Mouse (Mus musculus): Measurements from ENCODE around the gene Notch1. TPM values are rescaled to one million over a fixed set of nuclear protein-coding genes. Genes with fewer than 3 reads are reported as not detected.
A peak's percentile ranks its signal among the peaks of the same experiment; 100 is the strongest.

Gene Notch1
- 26.0 and 30.3 TPM in 2 replicates for polyA plus RNA-seq (2015; fragmentation: Nextera tagmentation; extraction: Ambion mirVana)

DNA sequence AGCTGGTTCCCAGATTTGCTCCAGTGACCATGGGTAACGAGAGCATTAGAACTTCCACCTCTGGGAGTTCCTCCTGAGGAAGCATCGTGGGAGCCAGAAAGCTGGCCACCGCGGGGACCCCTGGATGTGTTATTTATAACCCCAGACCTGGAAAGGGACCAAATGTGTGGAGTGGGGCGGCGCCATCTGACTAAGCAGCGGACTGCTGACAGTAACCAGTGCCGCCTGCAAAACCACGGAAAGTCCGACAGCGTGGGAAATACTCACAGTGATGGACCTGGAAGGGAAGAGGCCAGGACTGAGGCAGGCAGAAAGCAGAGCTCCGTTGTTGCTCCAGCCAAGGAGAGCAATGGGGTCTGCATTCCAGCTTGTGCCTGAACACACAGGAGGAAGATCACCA lies at the start of gene Notch1:
Gene Notch1 (minus strand): TSS at position 389 of the 400 bp plus-strand sequence.
- Histone ChIP-seq H3K27me3 (no peaks in the 10 kb centered on the region), H3K36me3 (no peaks in the 10 kb centered on the region), H3K9me3 (replicated peaks) (no peaks in the 10 kb centered on the region), H3K4me1 (peaks cover 26% of the 10 kb centered on the region), H3K27ac (replicated peaks) (peak within 1 kb of the TSS; percentile 66), H3K4me3 (replicated peaks) (no peak within 1 kb of the TSS; the same call in 1 of the 2 replicates), H3K9ac (no peak within 1 kb of the TSS), H3K4me2 (replicated peaks) (peak within 1 kb of the TSS; percentile 21)
- WGBS: 15% methylated on average over 12 of the region's 12 CpGs
- peak; percentile 61 for ATAC-seq (ENCODE audit: insufficient number of reproducible peaks, low FRiP score, low TSS enrichment, low read depth)

- ATAC-seq (ENCODE audit: insufficient number of reproducible peaks, low FRiP score, low TSS enrichment, low read depth): no peak
- H3K4me1 ChIP-seq: 0 out of 2 replicates have a peak, but pooled peaks cover 5% of the 10 kb centered on the region
- H3K4me3 ChIP-seq (replicated peaks): no peak overlapping the region
- no peaks in the 10 kb centered on the region for H3K9me3 ChIP-seq (replicated peaks)
- no peak overlapping the region for H3K27ac ChIP-seq (replicated peaks)
- no peaks in the 10 kb centered on the region for H3K36me3 ChIP-seq
- WGBS: 15% methylated on average over 4 of the region's 4 CpGs
- H3K27me3 ChIP-seq: no peaks in the 10 kb centered on the region
- no peak overlapping the region for H3K9ac ChIP-seq
- no peak overlapping the region for H3K4me2 ChIP-seq (replicated peaks)
Measured at GRCm38 (mm10) chr2:26566221-26566620, 49.8 kb upstream of the Notch1 start.

DNA sequence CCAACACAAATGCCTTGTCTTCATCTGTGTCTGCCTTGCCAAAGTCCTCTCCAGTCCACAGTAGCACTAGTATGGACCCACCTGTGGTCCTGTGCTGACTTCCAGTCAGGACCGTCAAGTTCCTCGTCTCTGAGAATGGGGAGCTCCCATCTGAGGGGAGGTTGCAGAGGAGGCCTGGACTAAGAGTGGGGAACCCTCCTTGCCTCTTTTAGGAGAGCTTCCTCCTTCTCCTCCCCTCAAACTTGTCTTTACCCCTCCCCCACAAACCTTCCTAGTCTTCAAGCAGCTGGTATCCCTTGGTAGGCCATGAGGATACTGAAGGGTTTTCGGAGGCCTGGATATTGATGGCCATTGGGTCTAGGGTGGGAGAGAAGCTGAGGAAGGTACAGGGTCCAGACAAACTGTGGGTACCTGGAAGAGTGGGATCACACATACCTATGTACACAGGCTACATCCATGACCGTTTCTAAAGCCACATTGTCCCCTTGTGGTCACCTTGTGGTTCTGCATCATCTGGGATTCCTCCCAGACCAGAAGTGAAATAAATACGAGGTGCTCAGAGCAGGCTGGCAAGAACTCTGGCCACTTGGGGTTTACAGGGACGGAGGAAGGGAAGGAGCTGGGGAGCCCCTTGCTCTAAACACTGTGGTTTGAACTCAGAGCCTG lies 45.0 kb upstream of the Notch1 start:
- 43% methylated on average over 6 of the region's 6 CpGs for WGBS
- H3K27ac ChIP-seq (replicated peaks): no peak overlapping the region
- ATAC-seq (ENCODE audit: insufficient number of reproducible peaks, low FRiP score, low TSS enrichment, low read depth): peak; percentile 47

GRCm38 (mm10) chr2:26560506-26560905 lies 44.0 kb upstream of the Notch1 start:
- WGBS: 78% methylated on average over 5 of the region's 5 CpGs
- Histone ChIP-seq H3K36me3 (no peaks in the 10 kb centered on the region), H3K4me3 (replicated peaks) (no peak overlapping the region), H3K27me3 (no peaks in the 10 kb centered on the region), H3K4me2 (replicated peaks) (no peak overlapping the region), H3K9ac (no peak overlapping the region), H3K27ac (replicated peaks) (no peak overlapping the region), H3K4me1 (peaks cover 21% of the 10 kb centered on the region), H3K9me3 (replicated peaks) (no peaks in the 10 kb centered on the region)
- no peak for ATAC-seq (ENCODE audit: insufficient number of reproducible peaks, low FRiP score, low TSS enrichment, low read depth)

More for the DNA sequence above, 45.0 kb upstream of the Notch1 start:
- Histone ChIP-seq H3K27me3 (no peaks in the 10 kb centered on the region), H3K9me3 (replicated peaks) (no peaks in the 10 kb centered on the region), H3K4me1 (peaks cover 14% of the 10 kb centered on the region), H3K4me3 (replicated peaks) (no peak overlapping the region), H3K9ac (no peak overlapping the region), H3K4me2 (replicated peaks) (no peak overlapping the region), H3K36me3 (no peaks in the 10 kb centered on the region)

DNA sequence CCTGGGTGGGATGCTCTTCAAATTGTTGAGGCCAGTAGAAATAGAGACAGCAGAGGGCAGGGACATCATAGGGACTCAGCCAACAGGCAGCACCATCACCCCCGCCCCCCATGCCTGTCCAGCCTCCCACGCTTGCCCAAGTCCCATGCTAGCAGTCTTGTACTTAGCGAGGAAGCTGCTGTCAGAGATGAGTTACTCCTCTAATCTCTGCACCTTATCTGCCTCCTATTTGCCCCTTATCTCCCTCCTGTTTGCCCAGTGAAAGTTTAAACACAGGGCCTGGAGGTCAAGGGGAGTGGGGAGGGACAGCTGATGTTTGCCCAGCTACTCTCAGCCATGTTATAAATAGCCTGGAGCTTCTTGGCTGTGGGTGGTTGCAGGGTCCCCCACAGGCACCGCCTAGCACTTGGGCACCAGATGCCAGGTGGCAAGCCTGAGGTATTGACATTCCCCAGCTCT lies 40.1 kb upstream of the Notch1 start:
- peak overlapping the region; percentile 36 for H3K27ac ChIP-seq (replicated peaks)
- no peak overlapping the region for H3K4me3 ChIP-seq (replicated peaks)
- H3K9me3 ChIP-seq (replicated peaks): no peaks in the 10 kb centered on the region
- no peak overlapping the region for H3K4me2 ChIP-seq (replicated peaks)
- H3K9ac ChIP-seq: no peak overlapping the region; the same call in 1 of the 2 replicates
- ATAC-seq (ENCODE audit: insufficient number of reproducible peaks, low FRiP score, low TSS enrichment, low read depth): no peak
- peaks cover 52% of the 10 kb centered on the region for H3K4me1 ChIP-seq
- WGBS: 47% methylated on average over 4 of the region's 4 CpGs
- H3K36me3 ChIP-seq: no peaks in the 10 kb centered on the region
- H3K27me3 ChIP-seq: no peaks in the 10 kb centered on the region

GRCm38 (mm10) chr2:26555076-26555475 lies 38.6 kb upstream of the Notch1 start:
- Histone ChIP-seq H3K27me3 (no peaks in the 10 kb centered on the region), H3K4me2 (replicated peaks) (no peak overlapping the region), H3K36me3 (no peaks in the 10 kb centered on the region), H3K9ac (no peak overlapping the region), H3K27ac (replicated peaks) (no peak overlapping the region), H3K9me3 (replicated peaks) (no peaks in the 10 kb centered on the region), H3K4me3 (replicated peaks) (no peak overlapping the region), H3K4me1 (peaks cover 62% of the 10 kb centered on the region)
- 64% methylated on average over 4 of the region's 4 CpGs for WGBS
- no peak for ATAC-seq (ENCODE audit: insufficient number of reproducible peaks, low FRiP score, low TSS enrichment, low read depth)

GRCm38 (mm10) chr2:26553904-26554303 lies 37.4 kb upstream of the Notch1 start:
- 53% methylated on average over 9 of the region's 9 CpGs for WGBS
- peaks cover 68% of the 10 kb centered on the region for H3K4me1 ChIP-seq
- no peak overlapping the region for H3K9ac ChIP-seq
- no peaks in the 10 kb centered on the region for H3K27me3 ChIP-seq
- H3K27ac ChIP-seq (replicated peaks): peak overlapping the region; percentile 71
- H3K4me2 ChIP-seq (replicated peaks): no peak overlapping the region
- H3K9me3 ChIP-seq (replicated peaks): no peaks in the 10 kb centered on the region
- no peaks in the 10 kb centered on the region for H3K36me3 ChIP-seq
- no peak for ATAC-seq (ENCODE audit: insufficient number of reproducible peaks, low FRiP score, low TSS enrichment, low read depth)
- no peak overlapping the region for H3K4me3 ChIP-seq (replicated peaks)

GRCm38 (mm10) chr2:26552066-26552465 lies 35.6 kb upstream of the Notch1 start:
- 80% methylated on average over 2 of the region's 2 CpGs for WGBS
- no peak overlapping the region for H3K9ac ChIP-seq
- H3K9me3 ChIP-seq (replicated peaks): no peaks in the 10 kb centered on the region
- H3K4me2 ChIP-seq (replicated peaks): no peak overlapping the region
- H3K27ac ChIP-seq (replicated peaks): peak overlapping the region; percentile 71
- peaks cover 85% of the 10 kb centered on the region for H3K4me1 ChIP-seq
- no peak overlapping the region for H3K4me3 ChIP-seq (replicated peaks)
- no peaks in the 10 kb centered on the region for H3K36me3 ChIP-seq
- no peak for ATAC-seq (ENCODE audit: insufficient number of reproducible peaks, low FRiP score, low TSS enrichment, low read depth)
- H3K27me3 ChIP-seq: no peaks in the 10 kb centered on the region

GRCm38 (mm10) chr2:26551446-26551845 lies 35.0 kb upstream of the Notch1 start:
- no peak overlapping the region for H3K4me2 ChIP-seq (replicated peaks)
- WGBS: 51% methylated on average over 8 of the region's 8 CpGs
- H3K9me3 ChIP-seq (replicated peaks): no peaks in the 10 kb centered on the region
- H3K9ac ChIP-seq: no peak overlapping the region
- peak overlapping the region; percentile 71 for H3K27ac ChIP-seq (replicated peaks)
- peaks cover 79% of the 10 kb centered on the region for H3K4me1 ChIP-seq
- H3K4me3 ChIP-seq (replicated peaks): no peak overlapping the region
- no peak for ATAC-seq (ENCODE audit: insufficient number of reproducible peaks, low FRiP score, low TSS enrichment, low read depth)
- no peaks in the 10 kb centered on the region for H3K36me3 ChIP-seq
- H3K27me3 ChIP-seq: no peaks in the 10 kb centered on the region

DNA sequence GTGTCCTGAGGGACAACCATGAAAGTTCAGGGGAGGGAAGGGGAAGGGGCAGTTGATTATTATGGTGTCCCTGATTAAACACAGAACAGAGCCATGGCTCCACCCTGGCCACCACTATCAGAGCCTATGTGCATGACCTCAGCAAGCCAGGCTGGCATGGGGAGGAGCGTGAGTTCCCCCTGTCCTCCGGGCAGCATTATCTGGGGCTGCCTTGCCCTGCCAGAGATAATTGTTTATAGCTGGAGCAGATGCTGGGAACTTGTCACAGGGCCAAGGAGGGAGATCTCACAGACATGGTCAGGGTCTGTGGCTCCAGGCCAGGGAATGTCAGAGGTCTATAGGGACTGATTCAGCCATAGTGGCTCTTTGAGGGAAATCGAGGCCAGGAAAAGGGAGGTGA lies 34.3 kb upstream of the Notch1 start:
- peaks cover 73% of the 10 kb centered on the region for H3K4me1 ChIP-seq
- no peaks in the 10 kb centered on the region for H3K9me3 ChIP-seq (replicated peaks)
- H3K4me2 ChIP-seq (replicated peaks): no peak overlapping the region
- no peaks in the 10 kb centered on the region for H3K36me3 ChIP-seq
- no peaks in the 10 kb centered on the region for H3K27me3 ChIP-seq
- no peak overlapping the region for H3K4me3 ChIP-seq (replicated peaks)
- 60% methylated on average over 3 of the region's 3 CpGs for WGBS
- no peak for ATAC-seq (ENCODE audit: insufficient number of reproducible peaks, low FRiP score, low TSS enrichment, low read depth)
- H3K27ac ChIP-seq (replicated peaks): peak overlapping the region; percentile 71; the same call in 1 of the 2 replicates
- H3K9ac ChIP-seq: no peak overlapping the region

DNA sequence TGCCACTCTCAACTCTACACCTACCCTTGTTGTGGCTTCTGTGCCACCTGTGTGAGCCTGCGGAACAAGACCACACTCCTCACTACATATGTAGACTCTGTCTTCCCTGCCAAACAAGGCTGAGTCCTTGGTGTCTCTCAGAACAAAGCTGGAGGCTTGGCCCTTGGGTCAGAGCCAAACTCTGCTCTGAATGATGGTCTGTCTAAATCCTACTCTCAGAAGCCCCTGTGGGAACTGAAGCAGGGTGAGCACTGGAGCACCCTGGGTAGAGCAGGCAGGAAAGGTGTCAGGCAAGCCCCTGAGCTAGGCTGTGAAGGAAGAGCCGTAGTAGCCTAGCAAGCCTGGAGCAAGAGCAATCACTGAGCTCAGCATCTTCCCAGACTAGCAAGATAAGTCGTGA lies 33.7 kb upstream of the Notch1 start:
- Histone ChIP-seq H3K27me3 (no peaks in the 10 kb centered on the region), H3K4me2 (replicated peaks) (no peak overlapping the region), H3K4me1 (peaks cover 73% of the 10 kb centered on the region), H3K9ac (no peak overlapping the region), H3K4me3 (replicated peaks) (no peak overlapping the region), H3K36me3 (no peaks in the 10 kb centered on the region), H3K27ac (replicated peaks) (peak overlapping the region; percentile 17; the same call in 1 of the 2 replicates), H3K9me3 (replicated peaks) (no peaks in the 10 kb centered on the region)
- ATAC-seq (ENCODE audit: insufficient number of reproducible peaks, low FRiP score, low TSS enrichment, low read depth): no peak
- WGBS: 50% methylated on average over 3 of the region's 3 CpGs

DNA sequence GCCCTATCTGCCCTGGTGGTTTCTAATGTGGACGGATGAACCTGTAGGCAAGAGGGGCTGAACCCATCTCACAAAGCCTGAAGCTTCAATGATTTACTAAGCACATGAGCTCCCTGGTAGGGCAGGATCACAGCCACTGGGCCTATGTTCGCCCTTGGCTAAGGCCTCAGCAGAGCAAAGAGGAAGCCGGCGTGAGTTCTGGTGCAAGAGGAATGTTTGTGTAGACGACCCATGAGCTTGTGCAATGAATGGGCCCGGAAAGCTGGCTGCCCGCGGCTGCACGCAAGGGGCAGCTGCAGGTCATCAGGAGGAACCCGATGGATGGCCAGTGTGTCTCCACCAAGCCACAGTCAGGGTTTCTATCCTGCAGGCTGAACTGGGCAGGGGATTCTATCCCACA lies 33.3 kb upstream of the Notch1 start:
- Histone ChIP-seq H3K4me1 (peaks cover 69% of the 10 kb centered on the region), H3K36me3 (no peaks in the 10 kb centered on the region), H3K9me3 (replicated peaks) (no peaks in the 10 kb centered on the region), H3K27me3 (no peaks in the 10 kb centered on the region), H3K4me2 (replicated peaks) (no peak overlapping the region), H3K27ac (replicated peaks) (0 out of 2 replicates have a peak overlapping the region, but pooled peaks have one; percentile 17), H3K4me3 (replicated peaks) (no peak overlapping the region), H3K9ac (no peak overlapping the region)
- no peak for ATAC-seq (ENCODE audit: insufficient number of reproducible peaks, low FRiP score, low TSS enrichment, low read depth)
- WGBS: 78% methylated on average over 10 of the region's 10 CpGs
